Mouse (Mus musculus) lung, adult 2 months (tissue): ENCODE measurements around the gene Necab2.

Source experiments
- CTCF ChIP-seq: fragments of 200-500 bp; IDR thresholded peaks from 2 replicates; pipeline ENCODE4 v1.5.1; 2011; ENCODE audit warnings: mild to moderate bottlenecking, low read length, control low read depth; ENCODE audit not compliant: insufficient read depth
- POLR2A ChIP-seq: fragments of 200-500 bp; IDR thresholded peaks from 2 replicates; pipeline ENCODE4 v1.6.1; 2011; ENCODE audit warnings: low read depth, mild to moderate bottlenecking, control low read depth, low read length, borderline replicate concordance; ENCODE audit errors: extremely low read depth

GRCm38 (mm10) chr8:119400122-119400671, 46.3 kb upstream of the Necab2 start:
- TF ChIP-seq CTCF = no peak
- no peak for TF ChIP-seq POLR2A
